Mouse (Mus musculus) cerebellum, adult 2 months (tissue): ENCODE results near the gene Lysmd1.

Source experiments
- CTCF ChIP-seq: fragments of 200-500 bp; IDR thresholded peaks from 2 replicates; pipeline ENCODE4 v1.5.1; 2011; ENCODE audit warnings: low read depth, mild to moderate bottlenecking, control low read depth, low read length, moderate library complexity, borderline replicate concordance; ENCODE audit not compliant: insufficient read depth
- POLR2A ChIP-seq: fragments of 200-500 bp; IDR thresholded peaks from 2 replicates; pipeline ENCODE4 v1.6.1; 2011; ENCODE audit warnings: low read length, control low read depth, borderline replicate concordance; ENCODE audit not compliant: insufficient read depth

DNA sequence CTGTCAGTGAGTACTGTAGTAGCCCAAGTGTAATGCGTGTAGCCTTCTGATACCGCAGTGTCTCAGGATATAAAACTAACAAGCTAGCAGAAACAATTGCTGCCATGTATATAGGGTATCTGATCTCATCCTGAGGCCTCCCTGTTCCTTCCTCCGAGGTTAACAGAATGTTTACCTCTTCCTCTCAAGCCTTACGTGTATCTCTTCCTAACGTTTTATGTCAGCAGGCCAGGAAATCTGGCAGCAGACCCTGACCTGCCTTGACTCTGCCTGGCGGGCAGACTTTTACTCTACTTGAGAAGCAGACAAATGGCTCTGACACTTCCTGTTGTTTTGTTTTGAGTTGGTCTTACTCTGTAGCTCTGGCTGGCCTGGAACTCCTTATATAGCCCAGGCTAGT is 12.3 kb upstream of the Lysmd1 start:
- no peak for TF ChIP-seq CTCF
- no peak for TF ChIP-seq POLR2A
